Mouse (Mus musculus): ENCODE results near the gene Fkbp4. TPM values are rescaled to one million over a fixed set of nuclear protein-coding genes. Genes with fewer than 3 reads are reported as not detected.

The Fkbp4 gene
- 100 to 1,000 TPM; 259 to 278 TPM for total RNA-seq (2021)
- long read RNA-seq, experiment 1, transcript Fkbp4-201 (10 exons, 2,217 nt): major isoform, 614 of 685 reads
- long read RNA-seq, experiment 1, partial matches to known transcripts: 40 of 685 reads
- long read RNA-seq, experiment 1, other reads (novel, unspliced or antisense): 31 of 685 reads
- long read RNA-seq, experiment 2, transcript Fkbp4-201 (10 exons, 2,217 nt): major isoform, 553 of 609 reads
- long read RNA-seq, experiment 2, partial matches to known transcripts: 27 of 609 reads
- long read RNA-seq, experiment 2, other reads (novel, unspliced or antisense): 29 of 609 reads

- peak; percentile 96 to 97 for DNase-seq
- intact Hi-C loops (cut with DNase I): no loop called here
These were observed at the start of gene Fkbp4 for GRCm38 (mm10) chr6:128438317-128438870. TSS of gene Fkbp4 (minus strand) at chr6:128438677.

DNA sequence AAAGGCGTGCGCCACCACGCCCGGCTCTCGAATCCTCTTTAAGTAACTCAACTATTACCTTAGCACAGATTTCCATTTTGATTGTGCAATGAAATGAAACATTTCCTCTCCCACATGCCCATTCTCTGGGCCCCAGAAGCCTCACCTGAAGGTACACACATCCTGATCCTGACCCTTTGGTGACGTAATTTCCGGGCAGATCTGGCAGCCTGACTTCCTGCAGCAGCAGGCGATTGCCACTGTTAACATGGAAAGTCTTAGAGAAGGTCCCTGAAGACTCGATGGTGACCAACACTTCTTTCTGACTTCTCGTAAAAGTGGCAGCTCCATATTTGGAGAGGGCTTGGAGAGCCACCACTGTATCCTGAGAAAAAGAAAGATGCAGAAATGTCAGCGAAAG is 49.3 kb upstream of the Fkbp4 start:
- no peak for DNase-seq
- intact Hi-C loops (cut with DNase I): no loop called here

- intact Hi-C loops (cut with DNase I): loop anchor here (1.0 to 10.0 kb wide), 4 partner anchors 34 to 245 kb away; no protein-coding TSS in a partner anchor
- peak; percentile 98 to 99 for DNase-seq
These were observed 41.3 kb upstream of the Fkbp4 start for GRCm38 (mm10) chr6:128479463-128480454.

DNA sequence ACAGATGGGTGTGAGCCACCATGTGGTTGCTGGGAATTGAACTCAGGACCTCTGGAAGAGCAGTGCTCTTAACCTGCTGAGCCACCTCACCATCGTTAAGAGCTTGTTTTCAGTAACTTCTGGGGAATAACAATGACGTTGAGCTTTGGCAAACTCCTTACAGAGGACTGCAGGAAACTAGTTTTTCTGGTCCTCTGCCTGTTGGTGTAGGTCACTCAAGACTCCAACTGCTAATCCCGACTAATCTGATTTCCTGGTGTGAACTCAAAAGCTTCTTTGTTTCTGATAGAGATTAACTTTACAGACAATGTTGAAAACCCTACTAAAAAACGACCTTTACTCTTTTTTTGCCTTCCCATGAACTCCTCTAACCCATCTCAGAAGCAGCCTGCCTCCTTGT is 39.0 kb upstream of the Fkbp4 start:
- no peak for DNase-seq

DNA sequence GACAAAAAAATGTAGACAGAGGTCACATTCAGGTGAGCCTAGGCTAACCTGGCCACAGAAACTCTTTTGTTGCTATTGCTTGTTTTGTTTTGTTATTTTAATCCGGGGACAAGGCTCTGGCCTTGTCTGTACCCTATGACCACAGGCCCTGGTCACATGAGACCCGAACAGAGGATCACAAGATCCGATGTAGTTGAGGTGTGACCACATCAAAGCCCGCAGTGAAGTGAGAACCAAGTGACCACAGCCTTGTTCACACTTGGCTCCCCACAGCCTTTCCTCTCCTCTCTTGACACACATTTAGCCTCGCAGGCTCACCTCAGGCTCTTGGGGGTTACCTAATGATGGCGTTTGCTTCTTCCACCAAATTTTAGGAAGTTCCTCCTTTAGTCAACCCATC is 35.6 kb upstream of the Fkbp4 start:
- no peak for DNase-seq
- intact Hi-C loops (cut with DNase I): loop anchor here (10.0 kb wide), 1 partner anchor 239 kb away; no protein-coding TSS in a partner anchor

More for the DNA sequence above, 39.0 kb upstream of the Fkbp4 start:
- intact Hi-C loops (cut with DNase I): loop anchor here (10.0 kb wide), 1 partner anchor 243 kb away; no protein-coding TSS in a partner anchor

- intact Hi-C loops (cut with DNase I): no loop called here
- DNase-seq: peak; percentile 56 to 78
These were observed 31.0 kb upstream of the Fkbp4 start for GRCm38 (mm10) chr6:128469451-128469850.

DNA sequence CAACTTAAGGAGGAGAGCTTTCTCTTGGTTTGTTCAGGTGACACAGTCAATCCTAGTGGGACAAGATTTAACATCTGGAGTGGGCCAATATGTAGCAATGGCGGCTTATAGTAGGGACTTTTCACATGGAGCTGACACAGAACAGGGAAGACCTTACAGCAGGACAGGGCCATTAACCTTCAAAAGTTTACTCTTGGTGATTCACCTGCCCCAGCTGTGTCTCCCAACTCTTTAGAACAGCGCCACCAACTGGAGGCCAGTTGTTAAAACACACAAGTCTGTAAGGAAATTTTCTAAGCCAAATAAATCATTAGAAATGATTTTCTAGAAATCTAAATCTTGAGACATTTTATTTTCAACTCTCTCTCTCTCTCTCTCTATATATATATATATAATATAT is 28.8 kb upstream of the Fkbp4 start:
- no peak for DNase-seq
- intact Hi-C loops (cut with DNase I): no loop called here

GRCm38 (mm10) chr6:128466563-128466962 is 28.1 kb upstream of the Fkbp4 start:
- DNase-seq: no peak
- intact Hi-C loops (cut with DNase I): no loop called here

DNA sequence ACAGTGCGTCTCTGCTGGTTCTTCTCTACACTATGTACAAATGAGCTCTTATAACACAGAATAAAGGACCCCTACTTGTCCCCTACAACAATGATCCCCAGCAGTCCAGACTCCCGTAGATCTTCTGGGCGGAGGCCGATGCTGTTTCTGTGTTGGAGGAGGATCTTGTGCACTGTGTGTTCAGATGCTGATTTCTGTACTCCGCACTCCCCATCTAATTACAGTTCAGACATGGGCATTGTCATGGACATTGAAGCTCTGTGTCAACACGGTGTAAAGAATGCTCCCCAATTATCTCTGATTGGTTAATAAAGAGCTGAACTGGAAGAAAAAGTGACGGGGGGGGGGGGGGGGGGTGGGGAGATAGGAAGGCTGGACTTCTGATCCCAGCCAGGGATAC is 27.6 kb upstream of the Fkbp4 start:
- no peak for DNase-seq
- intact Hi-C loops (cut with DNase I): no loop called here

DNA sequence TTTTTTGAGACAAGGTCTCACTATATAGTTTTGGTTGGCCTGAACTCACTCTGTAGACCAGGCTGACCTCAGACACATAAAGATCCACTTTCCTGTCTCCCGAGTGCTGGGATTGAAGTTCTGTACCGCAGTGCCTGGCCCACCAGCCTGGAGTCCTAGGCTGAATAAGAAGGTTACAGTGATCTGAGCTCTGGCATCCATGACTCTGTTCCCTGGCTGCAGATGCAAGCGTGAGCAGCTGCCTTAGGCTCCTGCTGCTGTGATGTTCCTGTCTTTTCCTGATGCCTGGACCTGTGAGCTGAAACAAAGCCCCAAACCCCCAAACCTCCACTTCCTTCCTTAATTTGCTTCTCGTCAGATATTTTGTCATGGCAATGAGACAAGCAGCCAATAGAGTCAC is 26.5 kb upstream of the Fkbp4 start:
- DNase-seq: no peak
- intact Hi-C loops (cut with DNase I): no loop called here

- no peak for DNase-seq
- intact Hi-C loops (cut with DNase I): no loop called here
These were observed 23.1 kb upstream of the Fkbp4 start for GRCm38 (mm10) chr6:128461606-128462005.

DNA sequence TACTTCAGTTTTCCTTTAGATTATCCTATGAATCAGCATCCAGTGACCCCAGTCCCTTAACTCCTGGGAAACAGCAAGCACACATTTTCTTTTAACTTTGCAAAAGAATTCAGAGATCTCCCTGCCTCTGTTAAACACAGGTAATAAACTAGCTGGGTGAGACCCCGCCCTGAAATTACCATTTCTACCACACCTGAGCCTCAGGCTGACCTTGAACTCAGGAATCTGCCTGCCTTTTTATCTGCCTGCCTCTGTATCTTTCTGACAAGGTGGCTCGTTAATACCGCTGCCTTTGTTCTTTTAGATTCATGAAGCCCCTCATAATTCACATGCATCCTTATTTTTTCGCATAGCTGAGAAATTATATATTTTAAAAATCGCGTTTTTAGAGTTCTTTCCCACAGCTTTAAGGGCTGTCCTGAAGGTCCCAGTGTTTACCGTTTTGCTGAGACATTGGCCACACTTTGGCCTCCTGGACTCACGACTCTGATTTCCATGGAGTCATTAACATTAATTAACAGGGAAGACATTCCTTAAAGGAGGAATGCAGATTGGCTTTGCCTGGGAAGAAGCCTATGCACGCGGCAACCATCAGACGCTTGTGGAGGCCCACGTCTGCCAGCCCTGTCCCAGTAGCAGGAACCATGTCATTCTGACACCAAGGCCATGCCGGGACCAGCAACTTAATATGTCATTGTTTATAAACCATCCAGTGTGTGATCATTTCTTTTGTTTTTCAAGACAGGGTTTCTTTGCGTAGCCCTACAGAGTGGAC is 22.4 kb upstream of the Fkbp4 start:
- intact Hi-C loops (cut with DNase I): no loop called here
- DNase-seq: no peak

DNA sequence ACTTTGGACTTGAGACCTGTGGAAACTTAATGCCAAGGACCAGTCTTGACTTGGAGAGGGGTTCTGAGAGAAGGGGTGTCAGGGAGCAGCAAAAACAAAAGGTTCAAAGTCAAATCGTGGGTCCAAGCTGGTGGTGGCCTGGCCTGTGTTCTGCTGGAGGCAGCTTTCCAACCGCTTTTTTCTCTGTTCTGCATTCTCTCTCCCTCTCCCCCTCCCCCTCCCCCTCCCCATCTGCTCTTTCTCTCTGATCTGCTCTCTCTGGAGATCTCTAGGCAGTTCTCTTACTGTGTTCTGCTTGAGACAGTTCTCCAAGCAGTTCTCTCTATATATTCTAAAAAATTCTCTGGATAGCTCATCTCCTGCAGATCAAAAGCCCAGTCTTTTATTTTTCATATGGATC is 21.8 kb upstream of the Fkbp4 start:
- no peak for DNase-seq
- intact Hi-C loops (cut with DNase I): no loop called here

DNA sequence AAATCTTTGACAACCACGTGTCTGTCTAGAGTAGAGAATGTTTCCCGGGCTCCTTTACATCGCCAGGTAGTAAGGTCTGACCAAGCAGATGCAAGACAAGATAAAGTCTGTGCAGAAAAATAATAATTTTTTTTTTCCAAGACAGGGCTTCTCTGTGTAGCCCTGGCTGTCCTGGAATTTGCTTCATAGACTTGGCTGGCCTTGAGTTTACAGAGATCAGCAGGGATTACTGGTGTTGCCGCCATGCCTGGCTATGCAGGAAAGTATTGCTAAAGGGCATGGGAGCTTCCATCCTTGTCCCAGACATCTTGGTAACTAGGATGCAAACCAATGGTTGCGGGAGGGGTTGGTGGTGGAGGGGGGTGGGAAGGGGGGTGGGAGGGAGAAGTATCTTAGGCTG is 18.7 kb upstream of the Fkbp4 start:
- no peak for DNase-seq
- intact Hi-C loops (cut with DNase I): no loop called here

DNA sequence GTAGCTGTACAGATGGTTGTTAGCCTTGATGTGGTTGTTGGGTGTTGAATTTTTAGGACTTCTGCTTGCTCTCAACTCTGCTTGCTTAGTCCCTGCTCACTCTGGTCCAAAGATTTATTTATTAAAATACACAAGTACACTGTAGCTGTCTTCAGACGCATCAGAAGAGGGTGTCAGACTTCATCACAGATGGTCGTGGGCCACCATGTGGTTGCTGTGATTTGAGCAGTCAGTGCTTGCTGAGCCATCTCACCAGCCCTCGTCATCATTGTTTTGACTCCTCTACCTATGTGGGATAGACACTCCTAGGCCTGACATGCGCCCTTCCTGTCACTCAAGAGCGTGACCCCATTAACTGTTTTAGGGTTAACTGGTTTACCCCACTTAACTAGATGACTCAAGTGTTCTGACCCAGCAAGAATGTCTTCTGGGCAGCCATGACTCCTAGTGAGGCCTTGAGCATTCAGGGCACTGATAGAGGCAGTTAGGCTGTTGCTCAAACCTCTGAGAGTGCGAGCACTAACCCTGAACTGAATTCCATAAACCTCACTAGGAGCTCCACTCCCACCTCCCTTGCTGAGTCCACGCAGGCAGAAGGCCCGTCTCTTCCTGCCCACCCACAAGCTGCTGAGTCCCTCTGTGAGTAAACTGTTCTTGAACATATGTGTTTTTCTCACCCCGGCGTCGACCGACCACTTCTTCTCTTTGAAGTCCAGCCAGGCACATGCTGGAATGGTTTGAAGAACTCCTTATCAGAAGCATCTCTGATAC is 17.5 kb upstream of the Fkbp4 start:
- intact Hi-C loops (cut with DNase I): no loop called here
- no peak for DNase-seq

DNA sequence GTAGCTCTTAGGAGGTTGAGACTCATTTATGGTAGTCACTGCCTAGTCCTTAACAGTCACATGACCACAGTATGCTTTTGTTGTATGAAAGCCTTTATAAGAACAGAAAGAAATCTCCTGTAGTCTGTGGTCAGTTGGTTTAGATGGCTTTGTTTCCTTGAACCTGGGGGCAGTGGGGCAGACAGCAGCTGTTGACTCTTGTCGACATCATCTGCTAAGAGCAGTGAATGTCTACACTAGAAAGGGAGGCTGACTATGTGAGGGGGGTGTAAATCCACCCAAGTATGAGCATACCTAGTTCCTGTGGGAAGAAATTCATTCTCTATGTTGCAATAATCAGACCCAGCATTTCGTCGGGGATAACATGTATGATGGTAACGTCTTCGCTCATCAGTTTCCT is 8.6 kb upstream of the Fkbp4 start:
- no peak for DNase-seq
- intact Hi-C loops (cut with DNase I): no loop called here

DNA sequence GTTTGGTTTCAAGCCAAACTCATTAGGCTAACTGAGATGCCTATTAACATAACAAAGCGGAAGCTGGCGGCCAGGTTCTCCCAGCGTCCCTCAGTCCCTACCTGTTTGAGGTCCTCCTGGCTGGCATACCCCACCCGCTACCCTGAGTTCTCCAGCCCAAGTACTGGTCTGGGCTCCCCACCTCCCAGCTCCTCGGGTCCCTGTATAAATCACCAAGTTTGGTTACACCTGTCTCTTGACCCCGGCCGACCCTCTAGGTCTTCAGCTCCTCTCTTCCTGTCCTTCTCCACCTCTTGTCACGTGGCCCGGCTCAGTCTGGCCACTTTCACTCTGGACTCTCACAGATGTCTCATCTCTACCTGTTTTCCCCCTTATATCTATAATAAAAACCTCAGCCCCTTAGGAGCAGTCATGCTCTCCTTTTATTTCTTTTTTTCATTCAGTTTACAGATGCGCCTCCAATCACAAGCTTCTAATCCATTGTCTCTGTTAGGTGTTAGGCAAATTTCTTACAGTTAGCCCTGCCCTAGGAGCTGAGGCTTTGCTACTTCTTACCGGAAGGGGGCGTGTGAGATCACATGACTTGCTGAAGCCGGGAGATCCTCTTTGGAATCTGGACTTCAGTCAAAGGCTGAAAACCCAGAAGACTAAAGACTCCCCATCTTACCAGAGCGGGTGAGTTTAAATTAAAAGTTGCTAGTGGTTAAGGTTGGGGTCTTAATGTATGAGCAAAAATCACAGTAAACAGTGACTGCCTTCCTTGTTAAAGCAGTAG is 7.5 kb upstream of the Fkbp4 start:
- intact Hi-C loops (cut with DNase I): loop anchor here (1.0 kb wide), 1 partner anchor 33 kb away; no protein-coding TSS in a partner anchor
- DNase-seq: peak; percentile 55 to 73

DNA sequence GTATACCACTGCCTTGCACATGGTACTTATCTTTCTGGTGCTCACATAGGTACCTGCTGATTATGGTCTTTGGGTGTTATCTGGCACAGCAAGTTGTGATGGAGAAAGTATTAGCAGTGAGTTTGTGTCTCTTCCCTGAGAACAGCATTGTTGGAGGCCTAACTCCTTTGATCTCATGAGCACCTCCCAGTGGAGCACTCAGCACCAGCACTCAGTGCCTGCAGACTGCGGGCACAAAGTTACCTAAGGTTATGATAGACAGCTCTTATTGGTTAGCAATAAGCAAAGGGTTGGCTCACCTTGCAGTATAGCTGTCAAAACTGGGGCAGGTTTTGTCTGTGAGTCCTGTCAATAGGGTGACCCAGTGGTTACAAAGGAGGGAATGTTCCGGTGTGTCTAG is 1.8 kb upstream of the Fkbp4 start:
- DNase-seq: no peak
- intact Hi-C loops (cut with DNase I): no loop called here

DNA sequence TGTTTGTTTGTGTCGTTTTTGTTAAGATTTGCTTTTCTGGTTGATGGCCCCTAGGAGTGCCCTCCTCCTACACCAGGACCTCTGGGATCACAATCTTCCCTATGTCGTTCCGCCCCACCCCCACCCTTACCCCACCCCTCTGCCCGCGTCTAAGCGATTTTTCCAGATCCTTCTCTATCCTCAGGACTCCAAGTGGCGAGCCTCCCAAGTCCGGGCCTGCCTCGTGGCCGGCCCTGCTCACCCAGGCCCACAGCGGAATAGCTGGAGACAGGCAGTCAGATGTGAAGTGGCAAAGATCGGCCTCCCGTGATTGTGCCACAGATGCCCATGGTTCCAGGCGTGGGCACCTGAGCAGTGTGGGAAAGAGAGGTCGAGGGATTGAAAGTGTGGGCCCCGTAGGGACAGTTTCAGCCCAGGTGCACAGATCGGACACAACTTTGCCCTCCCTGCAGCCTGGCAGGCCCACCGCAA is 429 bp upstream of the Fkbp4 start:
- intact Hi-C loops (cut with DNase I): no loop called here
- DNase-seq: no peak
